Comparison of ENCODE assay signal across 8 mouse cellular contexts in the genomic region with DNA sequence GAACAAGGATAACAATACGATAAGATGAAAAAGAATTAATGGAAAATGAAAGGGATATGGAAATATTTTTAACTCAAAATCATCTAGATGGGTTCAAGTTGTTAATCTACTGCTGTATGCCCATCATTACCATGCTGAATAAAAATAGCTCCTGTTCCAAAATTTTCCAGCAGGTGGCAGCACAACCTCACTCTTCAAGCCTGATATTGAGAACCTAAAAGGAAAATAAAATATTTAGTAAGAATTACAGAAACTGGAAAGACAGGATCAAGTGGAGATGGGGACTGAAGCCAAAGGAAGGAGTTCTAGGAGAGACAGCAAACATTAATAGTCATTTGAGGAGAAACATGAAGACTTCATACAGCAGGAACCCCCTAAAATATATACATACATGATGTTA.
DNase-seq lines count a peak whose midpoint lies in the region; ATAC-seq and TF ChIP-seq lines count a peak whose summit lies in the region.
"Had no signal": no experiment of that assay in that cellular context is flagged by ENCODE, and none has a peak within 500 bp of the region (broad histone marks: within the 10 kb centered on the region; RNA-seq: fewer than 3 reads in every experiment).

No protein-coding gene starts in this region.

- ATAC-seq in lung, postnatal 0 days = no peak
- ATAC-seq in megakaryocyte progenitor cell, adult 5-6 weeks (replicated peaks; ENCODE audit: poor library complexity) = peak; percentile 80

- no peaks in the 10 kb centered on the region for H3K9me3 ChIP-seq in lung, postnatal 0 days (ENCODE audit: low read length)
- H3K9me3 ChIP-seq in forebrain, embryonic 10.5 days = no peaks in the 10 kb centered on the region

- no peaks in the 10 kb centered on the region for H3K36me3 ChIP-seq in lung, postnatal 0 days (ENCODE audit: insufficient read depth, low read length)
- H3K36me3 ChIP-seq in forebrain, embryonic 10.5 days (replicated peaks) = no peaks in the 10 kb centered on the region

- no peak overlapping the region for H3K4me3 ChIP-seq in lung, postnatal 0 days (ENCODE audit: low read depth, low read length)
- no peak overlapping the region for H3K4me3 ChIP-seq in lung, adult 2 months (replicated peaks; ENCODE audit: extremely low read depth, low read depth, low read length)
- no peak overlapping the region for H3K4me3 ChIP-seq in forebrain, embryonic 10.5 days
- H3K4me3 ChIP-seq: erythroblast, embryonic 14.5 days had no signal

- no peak for TF ChIP-seq POLR2A in lung, adult 2 months (IDR thresholded peaks at IDR 0.05; ENCODE audit: borderline replicate concordance, extremely low read depth, low read depth, low read length)

- no peak for TF ChIP-seq EP300 in lung, postnatal 0 days (IDR thresholded peaks at IDR 0.05)

- DNase-seq in lung, postnatal 0 days (ENCODE audit: low spot score) = peak; percentile 13
- no peak for DNase-seq in lung, adult 2 months
- DNase-seq in c-Kit-positive CD71-positive TER-119-negative erythroid progenitor cells, embryonic 14.5 days (ENCODE audit: low read depth) = peak; percentile 1
- DNase-seq in forebrain, embryonic 10.5 days (ENCODE audit: extremely low spot score, low spot score) = peak; percentile 43
- DNase-seq in layer of hippocampus, adult 11-12 months (ENCODE audit: low spot score) = peak; percentile 63
- DNase-seq in telencephalon, adult 2 months (ENCODE audit: low read depth, low spot score) = peak; percentile 11

- H3K9ac ChIP-seq in lung, postnatal 0 days (replicated peaks; ENCODE audit: low read depth) = no peak overlapping the region

- H3K27ac ChIP-seq in lung, postnatal 0 days (ENCODE audit: low read length) = no peak overlapping the region
- H3K27ac ChIP-seq in forebrain, embryonic 10.5 days = no peak overlapping the region

- no peaks in the 10 kb centered on the region for H3K4me1 ChIP-seq in lung, postnatal 0 days (ENCODE audit: insufficient read depth, low read depth, low read length)
- no peaks in the 10 kb centered on the region for H3K4me1 ChIP-seq in lung, adult 2 months (ENCODE audit: control insufficient read depth, insufficient read depth, low read length)
- no peaks in the 10 kb centered on the region for H3K4me1 ChIP-seq in forebrain, embryonic 10.5 days

- H3K27me3 ChIP-seq in lung, postnatal 0 days (replicated peaks; ENCODE audit: insufficient read depth, low read length) = no peaks in the 10 kb centered on the region
- no peaks in the 10 kb centered on the region for H3K27me3 ChIP-seq in forebrain, embryonic 10.5 days (ENCODE audit: poor library complexity, severe bottlenecking)

- 6% methylated on average over 1 of the region's 1 CpGs for WGBS in lung, postnatal 0 days
- 7% methylated on average over 1 of the region's 1 CpGs for WGBS in lung, adult 2 months
- 12% methylated on average over 1 of the region's 1 CpGs for WGBS in forebrain, embryonic 10.5 days

- TF ChIP-seq CTCF in lung, postnatal 0 days (IDR thresholded peaks at IDR 0.05) = peak; percentile 71
- TF ChIP-seq CTCF in lung, adult 2 months (IDR thresholded peaks at IDR 0.05; ENCODE audit: insufficient read depth, low read length) = no peak

- H3K4me2 ChIP-seq in lung, postnatal 0 days (replicated peaks; ENCODE audit: low read depth, low read length) = no peak overlapping the region
